Mouse (Mus musculus) cerebellum, adult 2 months (tissue): ENCODE measurements around the gene Paip2b.

Experiments
- CTCF ChIP-seq: fragments of 200-500 bp; IDR thresholded peaks from 2 replicates; pipeline ENCODE4 v1.5.1; 2011; ENCODE audit warnings: low read depth, mild to moderate bottlenecking, control low read depth, low read length, moderate library complexity, borderline replicate concordance; ENCODE audit not compliant: insufficient read depth
- POLR2A ChIP-seq: fragments of 200-500 bp; IDR thresholded peaks from 2 replicates; pipeline ENCODE4 v1.6.1; 2011; ENCODE audit warnings: low read length, control low read depth, borderline replicate concordance; ENCODE audit not compliant: insufficient read depth

DNA sequence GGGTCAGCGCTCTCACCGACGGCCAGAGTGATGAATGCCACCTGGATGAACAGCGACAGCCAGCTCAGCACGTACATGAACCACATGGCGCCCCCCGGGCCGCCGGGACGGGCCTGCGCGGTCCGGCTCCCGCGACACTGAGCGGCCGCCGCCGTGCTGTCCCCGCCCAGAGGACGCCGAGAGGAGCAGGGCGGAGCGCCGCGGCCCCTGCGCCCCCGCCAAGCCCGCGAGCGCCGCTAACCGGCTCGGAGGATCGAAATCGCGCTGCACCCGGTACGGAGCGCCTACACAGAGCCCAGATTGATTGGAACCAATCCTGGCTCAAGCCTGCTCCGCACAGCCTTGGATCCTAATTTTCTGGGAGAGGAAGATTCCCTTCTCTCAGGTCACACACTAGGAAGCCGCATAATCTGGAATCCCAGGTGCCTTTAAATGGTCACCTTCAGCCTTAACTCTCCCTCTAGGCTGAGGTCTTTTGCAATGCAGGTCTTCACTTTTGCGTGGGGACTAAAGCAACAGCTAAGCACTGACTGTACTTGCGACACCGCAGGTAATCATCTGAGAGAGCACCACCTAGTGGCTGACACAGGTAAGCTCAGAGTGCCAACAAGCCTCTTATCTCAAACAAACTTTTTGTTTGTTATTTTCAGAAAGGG, 55.8 kb downstream of the Paip2b start, which contains the start of gene Tex261:
- TF ChIP-seq CTCF (peak; percentile 82), POLR2A (peak; percentile 84)
